Mouse (Mus musculus): ENCODE measurements at regions not wholly inside any gene's neighbourhood (a gene's known extent, or its start where the extent isn't known, plus 50 kb on each side); places are given as distances from the start of the nearest gene placed in this dataset.

DNA sequence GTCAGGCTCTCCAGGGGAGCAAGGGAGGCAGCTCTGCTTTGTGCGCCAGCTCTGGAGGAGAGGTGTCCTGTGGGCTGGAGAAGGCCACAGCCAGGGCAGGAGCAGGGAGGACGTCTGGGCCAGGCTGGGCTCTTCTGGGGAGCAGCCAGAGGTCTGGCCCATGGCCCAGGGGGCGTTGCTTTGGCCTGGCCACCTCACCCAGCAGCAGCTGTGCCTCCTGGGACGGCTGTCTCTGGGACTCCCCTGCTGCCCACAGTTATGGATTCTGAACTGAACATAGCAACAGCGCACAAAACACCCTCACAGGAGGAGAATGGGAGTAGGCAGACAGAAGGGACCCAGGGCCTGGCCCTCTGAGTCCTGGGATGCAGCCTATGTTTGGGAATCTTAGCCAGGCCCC, 84.1 kb downstream of the Tmem30b start:
- TF ChIP-seq CTCF (IDR thresholded peaks at IDR 0.05; ENCODE audit: borderline replicate concordance, extremely low read depth, insufficient read depth, insufficient read length) (no peak), POLR2A (IDR thresholded peaks at IDR 0.05; ENCODE audit: borderline replicate concordance, extremely low read depth, insufficient read depth, insufficient read length, poor library complexity, severe bottlenecking) (no peak)
